Mouse (Mus musculus) intestine, embryonic 14.5 days (tissue): Measurements from ENCODE around the gene Pik3c2g. TPM values are rescaled to one million over a fixed set of nuclear protein-coding genes. Genes with fewer than 3 reads are reported as not detected.

Experiments used
- ATAC-seq: fragments of 200-750 bp; cut with Nextera tagmentation; replicated peaks from 2 replicates; pipeline ENCODE4 v1.8.0; 2017; ENCODE audit warnings: low read depth, moderate number of reproducible peaks, moderate TSS enrichment, moderate library complexity; ENCODE audit not compliant: low FRiP score, low TSS enrichment
- DNase-seq: peaks from one replicate; pipeline ENCODE4 v3.0.0-alpha.2; 2018; ENCODE audit warnings: low spot score
- H3K27ac ChIP-seq: fragments of 300-500 bp; sonication (generic); 2 replicates; pipeline ENCODE4 v1.5.1; 2014; ENCODE audit warnings: low read depth, mild to moderate bottlenecking, control low read depth
- H3K27me3 ChIP-seq: fragments of 300-500 bp; sonication (generic); replicated peaks from 2 replicates; pipeline ENCODE4 v1.6.1; 2014; ENCODE audit warnings: low read length, control low read depth; ENCODE audit not compliant: control insufficient read depth, insufficient read depth
- H3K36me3 ChIP-seq: fragments of 300-500 bp; sonication (generic); 2 replicates; pipeline ENCODE4 v1.6.1; 2014; ENCODE audit warnings: low read length, control low read depth; ENCODE audit not compliant: control insufficient read depth, insufficient read depth
- H3K4me1 ChIP-seq: fragments of 300-500 bp; sonication (generic); replicated peaks from 2 replicates; pipeline ENCODE4 v1.6.1; 2014; ENCODE audit warnings: low read length, control low read depth, mixed read lengths; ENCODE audit not compliant: control insufficient read depth, insufficient read depth
- H3K4me2 ChIP-seq: fragments of 300-500 bp; sonication (generic); 2 replicates; pipeline ENCODE4 v1.6.1; 2014; ENCODE audit warnings: low read length
- H3K4me3 ChIP-seq: fragments of 300-500 bp; sonication (generic); 2 replicates; pipeline ENCODE4 v1.5.1; 2014; ENCODE audit warnings: low read depth, low read length, control low read depth, mixed read lengths
- H3K9ac ChIP-seq: fragments of 300-500 bp; sonication (generic); 2 replicates; pipeline ENCODE4 v1.6.1; 2014; ENCODE audit warnings: mild to moderate bottlenecking, low read length
- H3K9me3 ChIP-seq: fragments of 300-500 bp; sonication (generic); 2 replicates; pipeline ENCODE4 v1.6.1; 2016; ENCODE audit warnings: low read length, control low read depth; ENCODE audit not compliant: control insufficient read depth
- WGBS: fragments of 180-500 bp; shearing (Covaris S2); extraction: QIAGEN DNeasy Blood & Tissue Kit; methylation state at CpG from one replicate; pipeline ENCODE4 v1.1.7; 2014; 5-methylcytosine and 5-hydroxymethylcytosine counted together
- polyA plus RNA-seq: library from polyadenylated mRNA; unstranded; fragments of >200 nt; fragmentation: Nextera tagmentation; extraction: Ambion mirVana; gene quantifications from 2 replicates; pipeline ENCODE4 v1.2.1, GENCODE M21; 2014

Pik3c2g gene
- polyA plus RNA-seq, 1 experiment from 2014 or later, result 0.68 TPM

DNA sequence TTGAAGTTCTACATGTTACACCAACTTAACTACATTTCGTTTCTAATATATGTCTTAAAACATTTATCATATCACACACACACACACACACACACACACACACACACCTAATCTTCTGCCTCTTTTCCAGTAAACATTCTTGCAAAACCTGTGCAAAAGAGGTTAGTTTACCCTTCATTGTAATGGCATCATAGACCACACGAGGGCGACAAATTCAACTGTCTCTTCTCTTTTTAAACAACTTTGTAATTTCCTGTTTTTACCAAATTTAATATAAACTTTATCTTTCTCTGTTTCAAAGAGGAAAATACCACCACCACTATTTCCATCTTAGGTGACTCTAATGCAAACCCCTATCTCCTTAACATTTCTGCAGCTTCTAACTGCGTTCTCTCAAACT lies 68.4 kb downstream of the Pik3c2g start:
- no peak overlapping the region for H3K4me3 ChIP-seq
- DNase-seq, result peak; percentile 58
- H3K27me3 ChIP-seq, result no peaks in the 10 kb centered on the region
- H3K9ac ChIP-seq, result no peak overlapping the region
- ATAC-seq, result no peak
- 37% methylated on average over 4 of the region's 4 CpGs for WGBS
- H3K9me3 ChIP-seq, result peaks cover 10% of the 10 kb centered on the region; the same call in 1 of the 2 replicates
- no peak overlapping the region for H3K27ac ChIP-seq
- no peaks in the 10 kb centered on the region for H3K36me3 ChIP-seq
- H3K4me1 ChIP-seq, result no peaks in the 10 kb centered on the region
- no peak overlapping the region for H3K4me2 ChIP-seq

DNA sequence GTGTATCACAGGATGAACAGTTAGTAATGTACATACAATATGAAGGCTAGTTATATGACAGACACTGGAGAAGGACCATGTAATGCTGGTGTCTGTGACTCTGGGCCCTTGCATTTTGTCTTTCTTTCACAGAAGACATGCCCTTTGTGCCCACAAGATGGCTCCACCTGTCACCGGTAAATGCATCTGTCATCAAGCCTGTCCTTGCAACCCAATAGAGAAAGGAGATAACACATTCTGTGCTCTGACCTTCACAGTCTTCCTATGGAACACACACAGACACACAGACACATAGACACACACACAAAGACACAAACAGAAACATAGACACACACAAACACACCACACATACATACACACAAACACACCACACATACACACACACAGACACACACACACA lies 75.4 kb downstream of the Pik3c2g start:
- no peaks in the 10 kb centered on the region for H3K27me3 ChIP-seq
- peaks cover 6% of the 10 kb centered on the region; the same call in 1 of the 2 replicates for H3K9me3 ChIP-seq
- H3K4me3 ChIP-seq, result no peak overlapping the region
- 0 out of 2 replicates have a peak, but pooled peaks cover 3% of the 10 kb centered on the region for H3K4me1 ChIP-seq
- H3K4me2 ChIP-seq, result no peak overlapping the region
- DNase-seq, result peak; percentile 57
- H3K27ac ChIP-seq, result no peak overlapping the region
- peak; percentile 3; the same call in 1 of the 2 replicates for ATAC-seq
- H3K36me3 ChIP-seq, result no peaks in the 10 kb centered on the region
- WGBS, result 53% methylated on average over 1 of the region's 1 CpGs
- H3K9ac ChIP-seq, result no peak overlapping the region

DNA sequence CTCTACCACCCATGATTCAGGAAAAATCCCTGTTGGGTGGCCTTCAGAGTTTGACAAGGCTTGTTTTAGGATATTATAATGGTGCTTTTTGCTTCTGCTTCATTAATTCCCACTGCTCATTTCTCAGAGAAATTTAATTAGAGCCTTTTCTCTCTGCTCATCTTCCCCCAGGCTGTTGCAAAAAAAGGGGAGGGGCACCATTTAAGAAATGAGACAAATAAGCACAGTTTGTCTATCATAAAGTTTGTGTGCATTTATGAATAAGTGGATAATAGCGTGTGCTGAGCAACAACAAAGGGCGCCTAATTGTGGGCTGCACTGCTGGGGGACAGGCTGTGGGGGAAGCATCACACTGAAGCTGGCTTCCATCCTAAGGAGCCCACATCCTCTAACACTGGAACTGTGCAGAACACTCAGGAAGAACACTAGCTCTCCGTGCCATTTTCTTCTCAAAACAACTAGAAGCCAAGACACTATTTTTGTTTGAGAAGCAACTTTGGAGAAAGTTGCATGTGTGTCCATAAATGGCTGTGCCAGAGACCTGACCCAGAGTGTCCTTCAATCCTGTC lies 131.5 kb downstream of the Pik3c2g start:
- Histone ChIP-seq H3K27ac (no peak overlapping the region), H3K4me3 (no peak overlapping the region), H3K4me1 (no peaks in the 10 kb centered on the region), H3K9ac (no peak overlapping the region), H3K36me3 (no peaks in the 10 kb centered on the region), H3K9me3 (no peaks in the 10 kb centered on the region), H3K27me3 (no peaks in the 10 kb centered on the region), H3K4me2 (no peak overlapping the region)
- DNase-seq (no peak), ATAC-seq (no peak)
- 87% methylated on average over 3 of the region's 3 CpGs for WGBS

DNA sequence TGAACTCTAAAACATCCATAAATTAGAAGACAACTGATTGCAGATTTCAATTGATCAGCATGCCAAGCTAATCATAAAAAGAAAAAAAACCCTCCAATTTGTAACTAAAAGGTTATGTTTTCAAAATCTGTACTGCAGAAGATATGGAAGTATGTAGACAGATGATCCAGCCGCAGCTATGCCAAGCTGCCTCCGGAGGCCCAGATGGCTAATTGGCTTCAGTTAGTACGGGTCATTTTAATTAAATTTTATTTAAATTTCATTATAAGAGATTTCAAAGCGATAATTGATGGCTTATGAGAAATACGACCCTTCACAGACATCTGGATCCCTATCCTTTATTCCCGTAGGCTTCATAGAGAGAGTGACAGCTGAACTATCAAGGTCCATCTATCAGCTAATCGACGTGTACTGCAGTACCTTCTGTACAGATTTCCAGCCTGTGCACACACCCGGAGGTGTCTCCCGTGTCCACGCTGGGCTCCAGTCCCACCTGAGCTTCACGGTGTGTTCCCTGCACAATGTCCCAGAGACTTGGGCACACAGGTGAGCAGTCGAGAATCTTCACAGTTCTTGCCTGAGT lies 132.7 kb downstream of the Pik3c2g start:
- no peak for ATAC-seq
- no peak overlapping the region for H3K27ac ChIP-seq
- DNase-seq, result no peak
- no peak overlapping the region for H3K4me3 ChIP-seq
- H3K4me1 ChIP-seq, result no peaks in the 10 kb centered on the region
- no peaks in the 10 kb centered on the region for H3K27me3 ChIP-seq
- no peak overlapping the region for H3K4me2 ChIP-seq
- H3K9ac ChIP-seq, result no peak overlapping the region
- H3K36me3 ChIP-seq, result no peaks in the 10 kb centered on the region
- 87% methylated on average over 13 of the region's 13 CpGs for WGBS
- no peaks in the 10 kb centered on the region for H3K9me3 ChIP-seq

GRCm38 (mm10) chr6:139735708-139736626 lies 148.9 kb downstream of the Pik3c2g start:
- no peak overlapping the region for H3K4me2 ChIP-seq
- H3K27me3 ChIP-seq, result no peaks in the 10 kb centered on the region
- H3K9ac ChIP-seq, result no peak overlapping the region
- H3K9me3 ChIP-seq, result no peaks in the 10 kb centered on the region
- no peak overlapping the region for H3K27ac ChIP-seq
- no peaks in the 10 kb centered on the region for H3K4me1 ChIP-seq
- H3K36me3 ChIP-seq, result no peaks in the 10 kb centered on the region
- WGBS, result 87% methylated on average over 9 of the region's 9 CpGs
- H3K4me3 ChIP-seq, result no peak overlapping the region
- ATAC-seq, result no peak
- no peak for DNase-seq

DNA sequence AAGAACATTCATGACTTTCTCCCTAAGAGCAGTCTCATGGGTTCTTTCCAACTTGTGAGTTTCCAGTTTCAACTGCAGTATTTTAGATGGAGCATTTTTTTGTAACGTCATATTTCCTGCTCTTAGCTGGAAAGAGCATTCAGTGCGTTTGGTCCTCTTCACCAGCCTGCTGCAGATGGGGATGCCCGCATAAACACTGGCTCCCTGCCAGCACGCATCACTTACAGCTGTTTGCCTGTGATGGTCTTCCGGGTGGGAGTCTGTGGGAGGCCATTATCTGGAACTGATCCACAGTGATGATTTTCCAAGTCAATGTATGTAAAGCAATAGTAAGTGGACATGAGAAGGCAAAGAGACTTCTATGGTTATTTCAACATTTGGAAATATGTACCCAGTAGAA lies 151.3 kb downstream of the Pik3c2g start:
- ATAC-seq (no peak), DNase-seq (no peak)
- no peak overlapping the region for H3K4me2 ChIP-seq
- WGBS, result 26% methylated on average over 5 of the region's 5 CpGs
- H3K27ac ChIP-seq, result no peak overlapping the region
- no peaks in the 10 kb centered on the region for H3K9me3 ChIP-seq
- H3K4me3 ChIP-seq, result no peak overlapping the region
- H3K27me3 ChIP-seq, result no peaks in the 10 kb centered on the region
- H3K36me3 ChIP-seq, result no peaks in the 10 kb centered on the region
- no peak overlapping the region for H3K9ac ChIP-seq
- no peaks in the 10 kb centered on the region for H3K4me1 ChIP-seq

- Histone ChIP-seq H3K4me2 (no peak overlapping the region), H3K4me3 (no peak overlapping the region), H3K9me3 (no peaks in the 10 kb centered on the region), H3K27ac (no peak overlapping the region), H3K36me3 (no peaks in the 10 kb centered on the region), H3K9ac (no peak overlapping the region), H3K27me3 (no peaks in the 10 kb centered on the region), H3K4me1 (no peaks in the 10 kb centered on the region)
- 83% methylated on average over 12 of the region's 12 CpGs for WGBS
- no peak for ATAC-seq
- DNase-seq, result no peak
These were observed 155.8 kb downstream of the Pik3c2g start for GRCm38 (mm10) chr6:139742693-139743432.

DNA sequence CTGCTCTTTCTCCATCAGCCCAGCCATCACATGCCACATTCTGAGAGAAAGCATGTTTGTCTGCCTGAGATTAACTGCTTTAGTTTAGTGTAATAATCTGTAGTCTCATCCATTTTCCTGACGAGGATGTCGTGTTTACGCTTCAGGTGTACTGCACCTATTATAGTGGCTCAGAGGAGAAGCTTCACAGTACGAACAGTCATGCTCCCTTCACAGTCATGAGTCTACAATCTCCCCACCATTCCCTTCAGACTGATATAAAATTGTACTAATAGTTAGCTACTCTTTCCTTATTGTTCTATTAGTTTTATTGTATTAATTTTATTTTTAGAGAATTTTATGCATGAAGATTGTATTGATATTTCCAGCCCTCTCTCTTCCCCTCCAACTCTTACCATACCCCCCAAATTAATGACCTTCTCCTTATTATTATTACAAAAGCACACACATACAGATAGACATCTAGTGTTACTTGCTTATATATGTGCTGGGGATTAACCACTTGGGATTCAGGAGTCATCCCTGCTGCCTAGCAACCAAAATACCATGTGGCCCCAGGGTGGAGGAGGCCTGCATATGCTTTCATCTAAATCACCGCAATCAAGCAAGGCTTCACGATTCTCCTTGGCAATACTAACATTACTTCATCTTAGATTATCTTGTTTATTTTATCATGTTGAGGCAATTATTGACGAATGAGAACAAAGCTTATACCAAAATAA lies 159.9 kb downstream of the Pik3c2g start:
- H3K4me2 ChIP-seq, result no peak overlapping the region
- H3K4me1 ChIP-seq, result 0 out of 2 replicates have a peak, but pooled peaks cover 4% of the 10 kb centered on the region
- DNase-seq (no peak), ATAC-seq (no peak)
- H3K4me3 ChIP-seq, result no peak overlapping the region
- 74% methylated on average over 7 of the region's 7 CpGs for WGBS
- H3K36me3 ChIP-seq, result no peaks in the 10 kb centered on the region
- H3K27ac ChIP-seq, result no peak overlapping the region
- no peaks in the 10 kb centered on the region for H3K27me3 ChIP-seq
- no peak overlapping the region for H3K9ac ChIP-seq
- H3K9me3 ChIP-seq, result no peaks in the 10 kb centered on the region
